Mouse (Mus musculus): ENCODE results near the gene Cds2.

DNA sequence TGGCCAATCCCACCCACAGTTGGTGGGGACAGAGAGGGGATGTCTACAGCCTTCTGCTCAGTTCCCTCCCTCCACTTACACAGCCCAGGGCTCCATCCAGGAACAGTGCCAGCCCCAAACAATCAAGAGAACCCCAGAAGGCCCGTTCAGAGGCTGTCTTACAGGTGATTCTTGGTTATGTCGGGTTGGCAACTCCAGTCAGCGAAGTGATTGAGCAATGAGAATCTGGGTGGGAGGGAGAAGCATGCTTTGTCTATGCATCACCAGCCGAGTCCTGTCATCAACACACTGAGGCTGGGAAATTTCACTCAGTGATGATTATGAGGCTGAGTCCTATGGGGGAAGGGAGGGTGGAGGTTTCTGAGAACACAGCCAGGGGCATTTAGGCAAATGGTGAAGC lies 60.6 kb downstream of the Cds2 start:
- TF ChIP-seq CTCF (IDR thresholded peaks at IDR 0.05; ENCODE audit: low read depth, low read length) (no peak), POLR2A (IDR thresholded peaks at IDR 0.05; ENCODE audit: borderline replicate concordance, low read depth, low read length) (no peak)

All from bone marrow macrophage, adult 2 months (primary cell).